Mouse (Mus musculus) spleen, adult 12 weeks (tissue): ENCODE data around the gene Gm1553.

Experiments used
- DNase-seq: peaks from one replicate; pipeline ENCODE4 v3.0.0; 2022; ENCODE audit warnings: low spot score

Gm1553 gene

DNA sequence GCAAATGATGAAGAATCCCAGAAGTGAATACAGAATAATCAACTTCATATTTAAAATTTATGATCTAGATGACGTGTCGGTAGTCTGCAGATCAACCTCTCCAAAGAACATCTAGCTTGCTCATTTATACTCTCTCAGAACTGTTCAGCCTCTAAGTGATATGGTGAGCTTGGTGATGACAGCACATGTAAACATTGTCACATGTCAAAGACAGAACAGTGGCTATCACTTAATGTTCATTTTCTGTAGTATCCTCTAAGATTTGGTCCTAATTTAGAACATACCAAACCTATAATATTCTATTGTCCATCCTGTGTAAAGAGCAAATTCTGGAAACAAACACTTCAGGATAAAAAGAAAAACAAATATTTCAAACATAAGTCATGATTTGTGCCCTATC lies at the start of gene Gm1553:
Gene Gm1553, minus strand, starts transcription at position 101 of the 400 bp plus-strand sequence.
- DNase-seq, result no peak
